In genomic region chr17:48097743-48098527, GRCm38 (mm10) we compare ENCODE assay signal across 10 mouse cellular contexts. TPM values are rescaled to one million over a fixed set of nuclear protein-coding genes. Genes with fewer than 3 reads are reported as not detected.
DNase-seq lines count a peak whose midpoint lies in the region; ATAC-seq and TF ChIP-seq lines count a peak whose summit lies in the region.
"Had no signal": no experiment of that assay in that cellular context is flagged by ENCODE, and none has a peak within 500 bp of the region (broad histone marks: within the 10 kb centered on the region; RNA-seq: fewer than 3 reads in every experiment).

No protein-coding gene starts in this region.

- ATAC-seq in hindbrain, embryonic 13.5 days (ENCODE audit: low FRiP score) = no peak
- ATAC-seq in midbrain, embryonic 11.5 days (ENCODE audit: low FRiP score) = no peak

- H3K27ac ChIP-seq in heart, embryonic 10.5 days = peak overlapping the region; percentile 84
- peak overlapping the region; percentile 24; the same call in 1 of the 2 replicates for H3K27ac ChIP-seq in ES-E14 (ENCODE audit: insufficient read depth, low read depth, low read length, poor library complexity, severe bottlenecking)
- H3K27ac ChIP-seq in hindbrain, embryonic 13.5 days = no peak overlapping the region
- H3K27ac ChIP-seq in midbrain, embryonic 11.5 days (ENCODE audit: low read depth, low read length) = no peak overlapping the region

- H3K27me3 ChIP-seq in heart, embryonic 10.5 days (ENCODE audit: insufficient read depth, poor library complexity, severe bottlenecking) = peaks cover 69% of the 10 kb centered on the region
- H3K27me3 ChIP-seq in hindbrain, embryonic 13.5 days = peaks cover 80% of the 10 kb centered on the region
- H3K27me3 ChIP-seq in midbrain, embryonic 11.5 days (ENCODE audit: control insufficient read depth, insufficient read depth, low read length) = peaks cover 58% of the 10 kb centered on the region

- no peaks in the 10 kb centered on the region; the same call in 1 of the 2 replicates for H3K9me3 ChIP-seq in heart, embryonic 10.5 days
- H3K9me3 ChIP-seq in ES-E14 (ENCODE audit: control insufficient read depth, insufficient read depth, low read depth, low read length) = no peaks in the 10 kb centered on the region
- H3K9me3 ChIP-seq in hindbrain, embryonic 13.5 days = 0 out of 2 replicates have a peak, but pooled peaks cover 3% of the 10 kb centered on the region
- H3K9me3 ChIP-seq in midbrain, embryonic 11.5 days (ENCODE audit: control insufficient read depth, low read length) = peaks cover 4% of the 10 kb centered on the region; the same call in 1 of the 2 replicates

- no peak for DNase-seq in heart, embryonic 10.5 days (ENCODE audit: low spot score)
- no peak for DNase-seq in heart, adult 11 months
- no peak for DNase-seq in ES-E14 (ENCODE audit: low read depth, low spot score)
- DNase-seq in midbrain, embryonic 11.5 days (ENCODE audit: low spot score, missing footprints) = no peak
- DNase-seq in ovary, postnatal 10 days (ENCODE audit: low spot score) = no peak
- DNase-seq in urinary bladder, adult 2 months (ENCODE audit: low spot score) = no peak
- no peak for DNase-seq in adrenal gland, postnatal 14 days

- H3K9ac ChIP-seq in ES-E14 (ENCODE audit: insufficient read depth, low read depth, low read length, poor library complexity, severe bottlenecking) = no peak overlapping the region
- H3K9ac ChIP-seq in hindbrain, embryonic 13.5 days = peak overlapping the region; percentile 51; the same call in 1 of the 2 replicates
- peak overlapping the region; percentile 30 for H3K9ac ChIP-seq in midbrain, embryonic 11.5 days (ENCODE audit: low read length)

- peak overlapping the region; percentile 61 for H3K4me3 ChIP-seq in heart, embryonic 10.5 days
- H3K4me3 ChIP-seq in ES-E14 (ENCODE audit: insufficient read depth in 1 of 2, low read depth in 1 of 2, low read length in 2 of 2, poor library complexity in 1 of 2, severe bottlenecking in 1 of 2) = peak overlapping the region; percentile 18 to 46
- peak overlapping the region; percentile 23 for H3K4me3 ChIP-seq in hindbrain, embryonic 13.5 days
- peak overlapping the region; percentile 27 for H3K4me3 ChIP-seq in midbrain, embryonic 11.5 days (ENCODE audit: low read depth, low read length)

- 1% methylated on average over 41 of the region's 43 CpGs for WGBS in heart, embryonic 10.5 days
- under 1% methylated on average over 38 of the region's 43 CpGs for WGBS in hindbrain, embryonic 13.5 days
- WGBS in midbrain, embryonic 11.5 days = under 1% methylated on average over 43 of the region's 43 CpGs

- peak overlapping the region; percentile 51 for H3K4me2 ChIP-seq in hindbrain, embryonic 13.5 days
- peak overlapping the region; percentile 55 for H3K4me2 ChIP-seq in midbrain, embryonic 11.5 days

- no peaks in the 10 kb centered on the region for H3K36me3 ChIP-seq in heart, embryonic 10.5 days
- H3K36me3 ChIP-seq in ES-E14 (ENCODE audit: control insufficient read depth, insufficient read depth, low read length, poor library complexity, severe bottlenecking) = no peaks in the 10 kb centered on the region
- no peaks in the 10 kb centered on the region for H3K36me3 ChIP-seq in hindbrain, embryonic 13.5 days
- H3K36me3 ChIP-seq in midbrain, embryonic 11.5 days (ENCODE audit: control insufficient read depth, insufficient read depth, low read length) = no peaks in the 10 kb centered on the region

- H3K4me1 ChIP-seq in heart, embryonic 10.5 days = peaks cover 53% of the 10 kb centered on the region
- H3K4me1 ChIP-seq in ES-E14 (ENCODE audit: control insufficient read depth in 2 of 2, insufficient read depth in 2 of 2, low read length in 2 of 2, poor library complexity in 1 of 2) = peaks cover 0 to 17% of the 10 kb centered on the region in 2 experiments; a peak in 2 of 4 replicates
- H3K4me1 ChIP-seq in hindbrain, embryonic 13.5 days (replicated peaks) = peaks cover 47% of the 10 kb centered on the region
- peaks cover 31% of the 10 kb centered on the region for H3K4me1 ChIP-seq in midbrain, embryonic 11.5 days (ENCODE audit: control insufficient read depth, insufficient read depth, low read length)

- in situ Hi-C loops in ES-E14 (cut with MboI; ENCODE audit: low sequenced_read_pairs in 2 of 2, unreplicated experiment in 2 of 2) = loop anchor here in 1 of 2 experiments (10.0 kb wide), 1 partner anchor 303 kb away; no protein-coding TSS in a partner anchor

TF ChIP-seq in ES-E14, 5 proteins besides CTCF, POLR2A, EP300 and RAD21:
- TF ChIP-seq MAFK (IDR thresholded peaks at IDR 0.05; ENCODE audit: insufficient read depth, low read depth, low read length) (no peak), HCFC1 (IDR thresholded peaks at IDR 0.05; ENCODE audit: borderline replicate concordance, insufficient read depth, low read length) (no peak), CHD2 (IDR thresholded peaks at IDR 0.05; ENCODE audit: low read depth, low read length) (no peak), ZNF384 (IDR thresholded peaks at IDR 0.05; ENCODE audit: low read depth, low read length) (no peak), ZC3H11A (IDR thresholded peaks at IDR 0.05; ENCODE audit: borderline replicate concordance, low read depth, low read length) (no peak)

RNA-seq across cellular contexts. Expression of gene 1700067P10Rik, which starts 8.8 kb away (rescaled TPM):
- polyA plus RNA-seq in heart, embryonic 10.5 days (2016; fragmentation: Nextera tagmentation; extraction: Ambion mirVana) = not detected in 2 replicates
- not detected in 2 replicates for total RNA-seq in ES-E14 (2012; rRNA removed)
- 0.21 TPM in 1 of 2 replicates, not detected in the other for polyA plus RNA-seq in hindbrain, embryonic 13.5 days (2015; fragmentation: Nextera tagmentation; extraction: Ambion mirVana)
- not detected in 2 replicates for polyA plus RNA-seq in midbrain, embryonic 11.5 days (2014; fragmentation: Nextera tagmentation; extraction: Ambion mirVana)
- 0.09 and 0.12 TPM in 2 replicates for polyA plus RNA-seq in urinary bladder, adult 2 months (2012; rRNA removed)
- total RNA-seq in adrenal gland, postnatal 14 days (2021) = not detected in 2 replicates
- polyA plus RNA-seq: C2C12 had no signal

RNA-seq across cellular contexts. Expression of gene 9830107B12Rik, which starts 48.1 kb away (rescaled TPM):
- polyA plus RNA-seq in heart, embryonic 10.5 days (2016; fragmentation: Nextera tagmentation; extraction: Ambion mirVana) = not detected in 2 replicates
- total RNA-seq in ES-E14 (2012; rRNA removed) = not detected in 2 replicates
- not detected in 2 replicates for polyA plus RNA-seq in hindbrain, embryonic 13.5 days (2015; fragmentation: Nextera tagmentation; extraction: Ambion mirVana)
- not detected in 2 replicates for polyA plus RNA-seq in midbrain, embryonic 11.5 days (2014; fragmentation: Nextera tagmentation; extraction: Ambion mirVana)
- polyA plus RNA-seq in urinary bladder, adult 2 months (2012; rRNA removed) = 0.04 and 0.06 TPM in 2 replicates
- 0.15 TPM in 1 of 2 replicates, not detected in the other for total RNA-seq in adrenal gland, postnatal 14 days (2021)
- polyA plus RNA-seq: C2C12; cortical plate, adult 2 months had no signal

RNA-seq across cellular contexts. Expression of gene 1700122O11Rik, which starts 59.8 kb away (rescaled TPM):
- polyA plus RNA-seq in heart, embryonic 10.5 days (2016; fragmentation: Nextera tagmentation; extraction: Ambion mirVana) = not detected in 2 replicates
- total RNA-seq in ES-E14 (2012; rRNA removed) = not detected in 2 replicates
- polyA plus RNA-seq in hindbrain, embryonic 13.5 days (2015; fragmentation: Nextera tagmentation; extraction: Ambion mirVana) = not detected in 2 replicates
- not detected in 2 replicates for polyA plus RNA-seq in midbrain, embryonic 11.5 days (2014; fragmentation: Nextera tagmentation; extraction: Ambion mirVana)
- polyA plus RNA-seq in urinary bladder, adult 2 months (2012; rRNA removed) = not detected in 2 replicates
- not detected in 2 replicates for total RNA-seq in adrenal gland, postnatal 14 days (2021)
- polyA plus RNA-seq: C2C12; cortical plate, adult 2 months had no signal

Comparison
In these comparisons a context has a peak if more than half of its experiments do, and no peak if none do; other contexts are left out.
1. H3K27ac ChIP-seq: peak in heart, embryonic 10.5 days (single experiment) and ES-E14 (single experiment); none in hindbrain, embryonic 13.5 days (single experiment) and midbrain, embryonic 11.5 days (single experiment).
2. Peak in every context shown above with its lines, with median percentiles within 50 percentile points of each other: H3K4me3 ChIP-seq.